Mouse (Mus musculus) natural killer cell, adult 2 months (primary cell): ENCODE measurements around the gene Chmp6.

Experiments
- DNase-seq, 2 experiments: peaks; one replicate each; pipeline ENCODE4 v3.0.0; 2022; ENCODE audit warnings: low spot score in 2 of 2

The Chmp6 gene

DNA sequence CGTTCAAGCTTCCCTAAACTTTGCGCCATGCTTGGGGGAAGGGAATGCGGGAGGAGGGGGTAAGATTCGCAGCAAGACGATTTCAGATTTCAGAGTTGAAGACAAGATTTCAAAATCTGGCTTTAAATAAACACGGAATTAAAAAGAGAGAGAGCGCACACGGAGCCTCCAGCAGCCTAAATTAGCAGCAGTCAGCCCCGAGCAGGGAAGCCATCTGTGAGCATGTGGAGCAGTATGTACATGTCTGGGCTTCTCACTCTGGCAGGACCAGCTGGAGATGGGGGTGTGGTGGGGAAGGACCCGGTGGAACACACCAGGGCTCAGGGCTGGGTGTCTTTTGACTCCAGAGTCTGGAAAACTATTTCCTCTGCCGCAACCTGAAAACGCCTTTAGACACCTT is 24.0 kb downstream of the Chmp6 start:
- no peak for DNase-seq

DNA sequence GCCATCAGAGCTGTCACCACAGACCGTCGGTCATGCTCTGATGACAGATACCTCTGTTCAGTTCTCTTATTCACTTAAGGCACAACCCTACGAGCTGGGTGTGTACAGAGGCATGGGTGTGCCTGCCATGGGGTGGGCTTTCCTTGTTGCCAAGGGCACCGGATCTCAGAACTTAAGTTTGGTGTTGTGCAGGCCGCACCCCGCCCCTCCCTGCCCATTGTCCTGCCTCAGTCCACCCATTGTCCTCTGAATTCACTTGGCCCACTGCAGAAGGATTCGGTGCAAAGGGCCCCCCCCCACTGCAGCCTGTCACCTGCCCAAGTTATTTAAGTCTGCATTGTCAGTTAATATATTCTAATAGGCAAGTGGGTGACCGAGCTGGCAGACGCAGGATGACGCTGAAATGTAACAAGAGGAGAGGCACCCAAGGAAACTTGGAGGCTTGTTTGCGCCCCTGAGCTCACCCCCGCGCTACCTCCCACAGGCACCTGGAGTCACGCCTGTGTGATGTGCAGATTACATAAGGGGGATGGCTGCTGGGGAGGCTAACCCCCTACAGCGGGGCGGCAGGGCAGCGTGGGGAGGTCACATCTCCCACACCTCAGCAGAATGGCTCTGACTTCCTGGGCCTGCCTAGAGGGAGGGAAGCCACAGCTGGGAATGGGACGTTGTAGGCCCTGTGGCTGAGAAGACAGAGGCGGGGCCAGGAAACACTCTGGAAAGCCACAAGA is 24.7 kb downstream of the Chmp6 start:
- no peak for DNase-seq

DNA sequence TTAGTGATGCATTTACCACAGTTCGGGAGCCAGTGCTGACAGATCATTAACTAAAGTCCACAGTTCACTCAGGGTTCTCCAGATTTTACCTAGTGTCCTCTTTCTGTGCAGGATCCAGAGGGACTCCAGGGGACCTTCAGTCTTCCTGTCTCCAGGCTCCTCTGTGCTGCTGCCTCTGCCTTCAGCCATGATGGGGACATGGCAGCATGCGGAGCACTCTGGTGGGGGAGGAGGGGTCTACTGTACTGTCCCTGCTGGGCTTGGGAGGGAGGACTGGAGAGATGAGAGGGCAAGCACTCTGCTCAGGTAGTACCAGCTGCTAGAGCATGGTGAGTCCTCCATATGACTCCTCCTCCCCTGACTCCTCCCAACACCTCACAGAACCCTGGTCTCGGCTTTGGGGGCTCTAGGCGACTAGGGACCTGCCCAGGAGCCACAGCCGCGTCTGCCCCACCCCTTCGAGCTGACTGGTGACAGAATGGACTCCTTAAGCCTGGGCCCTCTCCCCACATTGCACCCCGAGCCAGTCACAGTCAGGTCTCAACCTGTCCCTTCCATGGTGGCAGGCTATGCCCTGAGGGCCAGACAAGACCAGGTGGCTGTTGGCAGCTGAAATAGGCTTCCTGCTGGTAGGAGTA is 26.0 kb downstream of the Chmp6 start:
- DNase-seq, result no peak

DNA sequence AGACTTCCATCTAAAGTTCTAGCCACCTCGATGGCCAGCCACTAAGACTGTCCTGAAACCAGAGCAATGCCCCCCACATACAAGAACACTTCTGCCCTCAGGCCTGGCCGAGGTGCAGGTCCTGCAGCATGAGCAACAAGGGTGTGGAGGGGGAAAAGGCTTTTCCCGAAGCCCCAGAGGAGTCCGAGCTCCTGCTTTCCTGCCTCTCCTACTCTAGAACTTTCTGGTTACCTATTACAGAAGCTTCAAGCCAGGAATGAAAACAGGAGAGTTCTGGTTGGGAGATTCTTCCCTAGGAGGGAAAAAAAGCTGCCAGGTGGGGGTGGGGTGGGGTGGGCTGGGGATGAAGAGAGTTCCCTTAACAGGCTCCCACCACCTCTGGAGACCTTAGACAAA is 26.5 kb downstream of the Chmp6 start:
- DNase-seq, result no peak

DNA sequence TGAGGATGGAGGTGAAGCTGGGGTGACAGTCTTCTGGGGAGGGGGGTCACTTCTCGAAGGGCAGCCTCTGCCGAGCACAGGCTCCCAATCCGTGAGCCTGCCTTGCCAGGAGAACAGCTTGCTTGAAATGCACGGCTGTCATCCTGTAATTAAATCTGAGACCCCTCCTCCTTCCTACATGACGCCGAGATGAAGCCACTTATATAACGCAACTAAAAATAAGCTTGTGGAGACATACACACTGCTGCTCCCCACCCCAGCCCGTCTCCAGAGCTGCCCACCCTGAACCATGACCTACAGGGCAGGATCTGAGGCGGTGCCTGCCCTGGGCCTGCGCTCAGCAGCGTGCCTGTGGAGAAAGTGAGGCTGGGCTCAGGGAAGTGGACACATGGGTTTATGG is 26.9 kb downstream of the Chmp6 start:
- no peak for DNase-seq

DNA sequence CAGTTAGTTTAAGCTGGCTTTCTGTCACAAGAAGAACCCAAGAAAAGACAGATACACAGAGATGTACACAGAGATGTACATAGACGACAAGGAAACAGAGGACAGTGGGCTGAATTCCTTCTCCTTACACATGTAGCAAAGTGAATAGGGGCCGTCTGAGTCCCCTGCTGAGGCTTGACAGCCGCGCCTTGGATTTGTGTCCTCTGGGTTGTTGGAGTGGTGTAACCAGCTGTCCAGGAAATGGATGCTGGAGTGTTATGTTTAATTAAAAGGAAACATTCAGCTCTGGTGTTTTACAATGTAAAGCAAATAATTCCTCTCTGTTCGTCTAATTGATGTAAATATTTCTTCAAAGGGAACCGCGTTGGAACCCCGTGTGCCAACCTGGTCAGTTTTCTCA is 28.6 kb downstream of the Chmp6 start:
- no peak for DNase-seq

DNA sequence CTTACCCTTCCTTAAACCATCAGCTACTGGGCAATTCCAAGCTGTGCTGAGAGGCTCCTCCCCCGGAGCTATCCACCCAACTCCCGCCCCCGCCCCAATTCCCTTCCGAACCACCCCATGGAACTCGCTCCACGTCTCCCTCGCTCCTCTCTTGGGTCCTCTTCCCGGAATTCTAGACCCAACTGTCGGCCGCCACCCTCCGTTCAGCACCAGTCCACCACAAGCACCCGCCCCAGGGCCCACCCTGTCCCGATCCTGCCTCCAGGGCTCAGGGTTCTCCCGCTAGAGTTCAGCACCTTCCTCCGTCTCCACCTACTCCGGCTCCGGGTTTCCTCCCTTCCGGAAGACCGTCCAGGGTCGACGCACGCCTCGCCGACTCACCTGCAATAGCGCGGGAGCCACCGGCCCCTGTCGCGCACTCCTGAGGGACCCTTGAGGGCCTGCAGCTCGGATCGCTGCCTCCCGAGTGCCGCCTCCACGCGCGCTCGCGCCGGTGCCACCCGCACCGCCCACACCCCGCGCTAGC is 29.0 kb downstream of the Chmp6 start:
- DNase-seq, result no peak

DNA sequence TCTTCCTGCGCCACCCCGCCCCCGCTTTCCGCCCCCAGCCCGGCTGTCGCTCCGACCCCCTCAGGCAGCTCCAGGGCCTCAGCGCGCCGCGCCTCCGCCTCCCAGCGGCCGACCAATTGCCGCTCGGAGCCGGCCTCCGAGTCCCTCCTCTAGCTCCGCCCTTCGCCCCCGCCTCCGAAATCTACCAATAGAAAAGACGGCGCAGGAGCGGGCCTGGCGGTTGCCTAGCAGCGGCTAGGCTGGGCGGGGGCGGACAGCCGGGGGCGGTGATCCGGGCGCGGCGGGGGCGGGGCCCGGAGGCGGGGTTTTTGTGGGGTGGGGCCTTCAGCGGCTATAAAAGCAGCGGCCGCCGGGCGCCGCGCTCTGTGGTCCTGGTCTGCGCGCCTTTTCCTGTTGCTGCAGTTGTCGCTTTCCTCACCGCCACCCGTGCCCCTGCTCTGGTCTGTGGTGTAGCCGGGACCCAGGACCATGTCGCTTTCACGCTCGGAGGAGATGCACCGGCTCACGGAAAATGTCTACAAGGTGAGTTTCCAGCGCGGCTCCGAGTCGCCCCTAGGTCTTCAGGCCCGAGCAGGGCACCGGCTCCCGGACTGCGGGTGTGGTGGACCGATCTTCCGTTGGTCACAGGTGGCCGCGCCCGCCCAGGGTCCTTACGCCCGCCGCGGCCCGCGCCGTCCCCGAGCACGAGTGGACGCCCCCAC is 29.6 kb downstream of the Chmp6 start, which contains the start of gene Baiap2:
Baiap2 (plus strand) TSS at position 37 of the 701 bp plus-strand sequence.
- DNase-seq, result peak; percentile 97 to 99

DNA sequence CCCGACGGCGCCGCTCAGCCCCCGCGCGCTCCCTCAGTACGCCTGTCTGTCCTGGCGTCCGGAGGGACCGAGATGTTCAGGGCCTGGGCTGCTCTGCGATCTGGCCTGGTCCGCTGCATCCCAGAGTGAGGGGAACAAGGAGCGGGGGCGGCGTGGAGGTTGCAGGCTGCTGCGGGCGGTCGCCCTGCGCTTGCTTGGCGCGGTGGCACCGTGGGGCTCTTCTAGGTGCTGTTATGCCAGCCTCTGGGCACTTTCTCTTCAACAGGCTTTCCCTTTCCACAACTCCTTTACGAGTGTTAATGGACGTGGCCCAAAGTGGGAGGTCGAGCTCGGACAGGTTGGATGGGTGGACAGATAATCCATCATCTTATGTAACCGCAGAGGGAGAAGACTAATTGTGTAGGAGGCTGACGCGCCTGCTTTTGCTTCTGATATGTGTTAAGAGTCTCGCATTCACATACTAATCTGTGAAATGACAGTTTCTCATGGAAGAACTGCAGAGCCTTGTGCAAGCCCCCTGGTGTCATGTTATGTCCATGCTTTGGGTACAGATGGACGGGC is 30.3 kb downstream of the Chmp6 start:
- peak in 1 of 2 experiments; percentile 30 for DNase-seq

DNA sequence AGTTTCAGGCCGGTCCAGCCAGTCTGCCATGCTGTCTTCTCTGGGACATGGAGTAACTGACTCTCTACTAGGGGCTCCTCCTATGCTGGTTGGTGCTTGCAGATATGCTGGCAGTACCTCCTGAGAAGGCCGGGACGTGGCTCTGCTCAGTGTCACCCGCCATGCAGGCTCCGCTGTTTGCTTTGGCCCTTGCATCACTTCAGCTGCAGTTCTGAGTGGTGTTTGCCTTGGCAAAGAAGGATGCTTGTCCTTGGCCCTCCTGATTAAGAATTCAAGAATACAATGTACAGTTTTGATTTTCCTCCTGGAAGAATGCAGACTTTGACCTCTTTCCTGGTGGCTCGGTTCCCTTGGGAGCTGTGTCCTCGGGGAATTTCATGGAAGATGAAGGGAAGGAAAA is 32.1 kb downstream of the Chmp6 start:
- no peak for DNase-seq

DNA sequence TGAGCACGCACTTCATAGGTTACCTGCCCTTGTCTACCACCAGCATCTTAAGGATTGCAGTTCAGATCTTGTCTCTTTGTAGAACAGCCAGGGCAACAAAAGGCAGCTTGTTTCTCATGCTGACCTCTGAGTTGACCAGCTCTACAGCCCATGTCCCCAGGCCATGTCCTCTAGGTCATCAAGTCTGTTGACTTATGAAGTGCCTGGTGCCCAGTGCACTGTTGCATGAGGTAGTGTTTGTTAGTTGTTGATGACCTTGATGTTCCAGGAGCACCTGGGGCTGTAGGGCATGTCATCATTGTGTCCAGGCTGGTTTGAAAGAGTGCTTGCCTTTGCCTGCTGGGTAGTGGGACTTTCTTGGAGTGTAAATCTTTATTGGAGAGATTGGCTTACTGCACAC is 34.2 kb downstream of the Chmp6 start:
- no peak for DNase-seq

DNA sequence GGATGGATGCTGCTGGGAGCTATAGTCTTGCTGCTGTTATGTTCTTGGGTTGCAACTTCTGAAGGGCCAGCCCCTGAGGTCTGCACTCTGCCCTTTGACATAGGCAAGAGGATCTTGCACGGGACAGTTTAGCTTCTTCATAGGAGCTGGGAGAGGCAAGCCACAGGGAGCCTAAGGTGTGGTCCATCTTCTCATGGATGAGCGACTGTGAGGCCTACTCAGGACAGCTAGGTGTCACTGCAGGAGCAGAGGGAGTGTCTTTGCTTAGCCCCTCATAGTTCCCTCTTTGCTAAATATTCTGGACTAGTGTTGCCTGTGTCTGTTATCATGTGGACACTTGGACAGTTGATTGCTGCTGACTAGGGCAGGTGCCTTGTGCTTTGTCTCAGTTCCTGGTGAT is 34.7 kb downstream of the Chmp6 start:
- no peak for DNase-seq

DNA sequence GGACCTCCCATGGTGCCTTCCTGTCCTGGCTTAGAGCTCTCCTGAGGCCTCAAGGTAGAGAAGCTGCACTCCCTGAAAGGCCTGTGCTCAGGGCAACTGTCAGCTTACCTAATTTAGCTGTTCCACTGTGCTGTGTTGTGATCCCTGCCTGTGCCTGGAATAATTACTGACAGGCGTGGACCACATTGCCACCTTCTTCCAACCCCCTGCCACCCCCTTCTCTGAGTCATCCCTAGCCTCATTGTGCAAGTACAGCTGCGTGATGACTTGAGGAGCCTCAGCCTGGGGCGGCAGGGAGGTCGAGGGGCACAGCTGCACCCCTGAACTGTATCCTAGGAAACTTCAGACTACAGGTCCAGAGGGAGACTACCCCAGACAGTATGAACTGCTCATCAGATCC is 35.1 kb downstream of the Chmp6 start:
- DNase-seq, result no peak

DNA sequence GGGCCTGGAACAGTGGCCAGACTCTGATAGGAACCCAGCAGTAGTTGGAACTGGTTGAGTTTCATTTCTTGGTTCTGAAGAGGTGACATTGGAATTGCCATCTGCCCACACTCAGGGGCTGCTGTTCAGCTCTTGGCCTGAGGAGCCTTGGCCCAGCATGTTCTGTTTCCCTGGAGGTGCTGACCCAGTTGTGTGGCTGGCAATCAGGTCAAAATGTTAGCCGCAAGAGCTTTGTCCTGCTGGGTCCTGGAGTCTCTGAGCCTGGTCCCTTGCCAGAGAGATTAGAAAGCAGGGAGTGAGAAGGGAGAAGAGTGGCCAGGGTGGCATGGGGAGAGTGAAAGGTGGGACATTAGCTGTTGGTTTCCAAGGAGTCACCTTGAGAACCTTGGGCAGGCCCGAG is 35.6 kb downstream of the Chmp6 start:
- no peak for DNase-seq

DNA sequence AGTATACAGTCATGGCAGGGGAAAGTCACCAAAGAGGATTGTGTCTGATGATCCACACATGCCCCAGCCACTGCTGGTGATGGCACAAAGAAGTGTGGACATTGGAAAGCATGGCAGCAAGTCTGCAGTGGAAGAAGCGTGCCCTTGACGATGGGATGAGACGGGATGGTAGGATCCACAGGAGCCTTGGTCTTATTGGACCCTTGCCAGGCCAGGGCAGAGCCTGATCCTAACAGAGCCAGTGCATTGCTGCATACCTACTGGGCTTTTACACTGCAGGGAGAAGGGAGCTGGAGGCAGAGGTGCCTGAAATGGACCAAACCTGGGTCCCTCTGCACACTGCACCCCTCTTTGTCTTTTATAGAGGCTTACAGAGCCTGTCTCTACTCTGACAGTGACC is 37.3 kb downstream of the Chmp6 start:
- DNase-seq, result no peak

DNA sequence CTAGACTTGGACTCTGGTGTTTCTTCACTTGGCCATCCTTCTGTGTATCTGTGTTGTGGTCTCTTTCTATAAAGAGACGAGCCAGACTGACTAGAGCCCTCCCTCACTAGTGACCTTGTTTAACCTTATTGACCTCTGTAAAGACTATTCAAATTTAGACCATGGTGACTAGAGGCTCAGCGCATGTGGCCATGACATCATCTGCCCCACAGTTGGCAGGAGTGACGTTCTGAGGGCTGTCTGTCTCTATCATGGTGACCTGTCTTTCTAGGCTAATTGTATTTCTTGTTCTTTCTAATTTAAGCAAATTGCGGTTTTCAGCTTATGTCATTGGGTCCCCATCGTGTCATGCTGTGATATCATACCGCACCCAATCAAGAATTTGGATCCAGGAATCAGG is 38.1 kb downstream of the Chmp6 start:
- DNase-seq, result no peak

DNA sequence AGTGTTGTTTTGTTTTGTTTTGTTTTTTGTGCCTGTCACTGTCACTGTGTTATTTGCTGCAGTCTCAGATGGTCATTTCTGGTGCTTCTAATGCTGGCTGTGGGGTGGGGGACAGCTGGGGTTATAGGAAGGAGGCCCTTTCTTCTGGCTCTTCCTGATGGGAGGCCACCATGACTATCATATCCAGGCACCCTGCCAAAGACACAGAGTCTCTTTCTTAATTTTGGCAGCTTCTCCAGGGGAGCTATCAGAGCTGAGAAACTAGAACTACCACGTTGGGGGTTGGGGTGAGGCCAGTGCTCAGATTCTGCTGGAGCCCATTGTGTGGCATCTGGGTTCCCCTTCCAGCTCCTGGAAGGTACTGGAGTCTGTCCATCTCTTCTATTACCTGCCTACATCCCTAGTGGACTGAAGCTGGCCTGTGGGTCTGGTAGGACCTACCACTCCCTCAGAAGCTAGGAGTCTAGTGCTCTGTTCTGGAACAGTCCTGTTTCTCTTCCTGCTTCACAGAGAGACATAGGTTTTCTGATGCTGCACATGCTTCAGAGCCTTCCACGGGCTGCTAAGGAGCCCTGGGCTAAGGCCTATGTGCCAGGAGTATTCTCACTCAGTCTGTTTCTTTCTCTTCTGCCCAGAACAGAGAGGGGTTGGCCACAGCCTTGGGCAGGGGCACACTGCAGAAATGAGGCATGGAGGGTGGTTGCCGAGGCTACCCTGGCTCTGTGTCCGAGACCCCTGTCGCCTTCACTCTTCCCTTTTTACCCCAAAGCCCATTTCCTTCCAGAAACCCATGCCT is 39.4 kb downstream of the Chmp6 start:
- no peak for DNase-seq

DNA sequence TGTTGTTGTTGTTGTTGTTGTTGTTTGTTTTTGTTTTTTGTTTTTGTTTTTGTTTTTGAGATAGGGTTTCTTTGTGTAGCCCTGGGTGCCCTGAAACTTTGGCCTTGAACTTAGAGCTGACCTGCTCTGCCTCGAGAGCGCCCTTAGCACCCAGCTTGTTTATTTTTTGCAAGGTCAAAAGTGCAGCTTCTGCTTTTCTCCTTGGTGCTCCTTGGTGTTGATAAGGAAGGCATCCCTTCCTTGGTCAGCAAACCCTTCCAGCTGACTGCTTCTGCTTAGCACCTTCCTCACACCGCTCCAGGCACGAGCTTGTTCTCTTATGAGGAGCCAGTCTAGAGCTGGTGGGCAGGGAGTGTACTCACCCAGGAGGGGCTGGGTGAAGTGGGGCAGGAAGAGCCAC is 41.0 kb downstream of the Chmp6 start:
- no peak for DNase-seq

DNA sequence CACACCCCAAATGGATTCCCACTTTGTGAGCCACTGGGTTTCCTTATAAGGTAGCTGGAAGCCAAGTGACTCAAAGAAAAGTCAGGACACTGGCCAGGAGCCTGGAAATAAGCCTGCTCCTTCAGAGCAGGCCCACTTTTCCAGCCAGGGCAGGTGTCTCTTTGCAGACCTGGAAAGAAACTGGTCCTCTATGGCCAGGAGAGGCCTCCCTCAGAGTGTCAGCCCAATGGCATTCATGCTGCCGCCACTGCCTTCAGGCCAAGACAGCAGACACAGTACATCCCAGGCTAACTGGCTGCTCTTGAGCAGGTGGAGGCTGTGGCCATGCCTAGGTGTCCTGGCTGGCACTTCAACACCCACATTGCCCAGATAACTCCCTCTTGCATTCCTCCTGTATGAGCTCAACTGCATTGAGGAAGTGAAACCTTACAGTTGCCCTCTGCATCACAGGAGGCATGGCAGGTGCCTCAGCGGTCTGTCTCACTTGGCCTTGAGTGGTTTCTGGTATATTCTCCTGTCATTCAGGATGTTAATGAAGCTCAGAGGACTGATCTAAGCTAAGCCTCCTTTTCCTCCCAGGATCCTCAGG is 41.6 kb downstream of the Chmp6 start:
- peak in 1 of 2 experiments; percentile 60 for DNase-seq

DNA sequence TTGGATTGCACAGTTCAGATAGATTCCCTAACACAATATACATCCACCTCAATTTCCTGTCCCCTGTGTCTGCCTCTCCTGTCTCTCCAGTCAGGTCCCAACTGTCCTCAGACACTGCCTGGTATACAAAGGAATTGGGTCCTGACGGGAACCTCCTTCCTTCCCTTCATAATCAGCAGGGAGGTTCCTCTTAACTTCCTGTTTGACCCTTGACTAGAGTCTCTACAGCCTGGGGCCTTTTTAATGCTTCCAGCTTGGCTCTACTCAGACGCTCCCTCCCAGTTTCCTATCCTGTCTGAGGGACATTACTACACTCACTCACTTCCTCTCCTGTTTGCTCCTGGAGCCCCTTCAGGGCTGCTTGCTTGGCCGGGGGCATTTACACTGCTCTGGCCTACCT is 42.2 kb downstream of the Chmp6 start:
- DNase-seq, result no peak

DNA sequence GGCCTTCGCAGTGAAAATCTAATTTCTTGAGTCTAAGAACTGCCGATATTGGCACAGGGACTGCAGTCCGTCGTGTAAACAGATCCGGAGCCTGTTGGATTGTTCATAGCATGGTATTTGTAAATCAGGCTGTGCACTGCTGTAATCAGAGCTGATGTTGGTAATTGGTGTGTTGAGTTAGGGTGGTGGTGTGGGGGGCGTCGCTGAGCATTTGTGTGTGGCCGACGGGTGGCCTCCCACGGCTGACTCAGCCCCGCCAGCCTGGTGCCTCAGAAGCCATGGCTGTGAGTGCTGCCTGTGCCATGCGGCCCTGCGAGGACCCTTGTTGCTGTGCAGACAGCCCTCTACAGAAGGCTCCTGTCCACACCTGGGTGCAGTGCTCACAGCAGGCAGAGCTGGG is 43.3 kb downstream of the Chmp6 start:
- DNase-seq, result no peak
